Mouse (Mus musculus): ENCODE results near the gene Xndc1. TPM values are rescaled to one million over a fixed set of nuclear protein-coding genes. Genes with fewer than 3 reads are reported as not detected.

Gene Xndc1
- polyA plus RNA-seq, 1 experiment from 2014 or later: 45.4 TPM

GRCm38 (mm10) chr7:102109171-102109570, 43.9 kb downstream of the Xndc1 start, which contains the start of gene Art5:
Gene Art5, minus strand, starts transcription at chr7:102109489.
- WGBS: 75% methylated on average over 7 of the region's 7 CpGs
- Histone ChIP-seq H3K27ac (no peak within 1 kb of the TSS), H3K4me3 (no peak within 1 kb of the TSS), H3K9me3 (no peaks in the 10 kb centered on the region), H3K4me1 (peaks cover 4% of the 10 kb centered on the region; the same call in 1 of the 2 replicates), H3K27me3 (no peaks in the 10 kb centered on the region), H3K36me3 (no peaks in the 10 kb centered on the region), H3K9ac (no peak within 1 kb of the TSS), H3K4me2 (no peak within 1 kb of the TSS)
- ATAC-seq (ENCODE audit: insufficient number of reproducible peaks, insufficient read depth, low FRiP score, low TSS enrichment, low read depth): no peak

GRCm38 (mm10) chr7:102109746-102110145, 44.4 kb downstream of the Xndc1 start:
- H3K27me3 ChIP-seq: no peaks in the 10 kb centered on the region
- H3K36me3 ChIP-seq: no peaks in the 10 kb centered on the region
- H3K4me2 ChIP-seq: no peak overlapping the region
- H3K4me3 ChIP-seq: no peak overlapping the region
- WGBS: 87% methylated on average over 4 of the region's 4 CpGs
- H3K4me1 ChIP-seq: peaks cover 4% of the 10 kb centered on the region; the same call in 1 of the 2 replicates
- no peak overlapping the region for H3K9ac ChIP-seq
- no peak for ATAC-seq (ENCODE audit: insufficient number of reproducible peaks, insufficient read depth, low FRiP score, low TSS enrichment, low read depth)
- no peaks in the 10 kb centered on the region for H3K9me3 ChIP-seq
- H3K27ac ChIP-seq: no peak overlapping the region

GRCm38 (mm10) chr7:102113151-102113729, 47.9 kb downstream of the Xndc1 start:
- Histone ChIP-seq H3K27me3 (no peaks in the 10 kb centered on the region), H3K27ac (no peak overlapping the region), H3K4me3 (no peak overlapping the region), H3K9me3 (no peaks in the 10 kb centered on the region), H3K4me1 (no peaks in the 10 kb centered on the region), H3K9ac (no peak overlapping the region), H3K36me3 (peaks cover 2% of the 10 kb centered on the region), H3K4me2 (no peak overlapping the region)
- WGBS: 84% methylated on average over 45 of the region's 45 CpGs
- no peak for ATAC-seq (ENCODE audit: insufficient number of reproducible peaks, insufficient read depth, low FRiP score, low TSS enrichment, low read depth)

- no peak for ATAC-seq (ENCODE audit: insufficient number of reproducible peaks, insufficient read depth, low FRiP score, low TSS enrichment, low read depth)
- no peak within 1 kb of the TSS for H3K9ac ChIP-seq
- peaks cover 36% of the 10 kb centered on the region for H3K36me3 ChIP-seq
- H3K27ac ChIP-seq: no peak within 1 kb of the TSS
- no peaks in the 10 kb centered on the region for H3K4me1 ChIP-seq
- H3K4me2 ChIP-seq: no peak within 1 kb of the TSS
- H3K4me3 ChIP-seq: no peak within 1 kb of the TSS
- H3K9me3 ChIP-seq: no peaks in the 10 kb centered on the region
- WGBS: 47% methylated on average over 7 of the region's 7 CpGs
- no peaks in the 10 kb centered on the region for H3K27me3 ChIP-seq
Measured at GRCm38 (mm10) chr7:102116579-102117331, 51.4 kb downstream of the Xndc1 start, which contains the start of gene Chrna10. Gene Chrna10, minus strand, starts transcription at chr7:102116828.

GRCm38 (mm10) chr7:102117382-102117781, 52.1 kb downstream of the Xndc1 start:
- Histone ChIP-seq H3K4me3 (no peak overlapping the region), H3K36me3 (peaks cover 43% of the 10 kb centered on the region), H3K9me3 (no peaks in the 10 kb centered on the region), H3K9ac (no peak overlapping the region), H3K4me1 (no peaks in the 10 kb centered on the region), H3K4me2 (no peak overlapping the region), H3K27me3 (no peaks in the 10 kb centered on the region), H3K27ac (no peak overlapping the region)
- no peak for ATAC-seq (ENCODE audit: insufficient number of reproducible peaks, insufficient read depth, low FRiP score, low TSS enrichment, low read depth)
- 61% methylated on average over 6 of the region's 6 CpGs for WGBS

GRCm38 (mm10) chr7:102120326-102120725, 55.0 kb downstream of the Xndc1 start:
- H3K4me3 ChIP-seq: no peak overlapping the region
- H3K9me3 ChIP-seq: no peaks in the 10 kb centered on the region
- no peaks in the 10 kb centered on the region for H3K27me3 ChIP-seq
- no peak overlapping the region for H3K4me2 ChIP-seq
- no peak overlapping the region for H3K9ac ChIP-seq
- H3K36me3 ChIP-seq: peaks cover 72% of the 10 kb centered on the region
- 95% methylated on average over 10 of the region's 10 CpGs for WGBS
- H3K27ac ChIP-seq: no peak overlapping the region
- H3K4me1 ChIP-seq: no peaks in the 10 kb centered on the region
- ATAC-seq (ENCODE audit: insufficient number of reproducible peaks, insufficient read depth, low FRiP score, low TSS enrichment, low read depth): no peak

- no peak overlapping the region for H3K4me2 ChIP-seq
- H3K4me1 ChIP-seq: no peaks in the 10 kb centered on the region
- no peak overlapping the region for H3K27ac ChIP-seq
- ATAC-seq (ENCODE audit: insufficient number of reproducible peaks, insufficient read depth, low FRiP score, low TSS enrichment, low read depth): no peak
- 93% methylated on average over 4 of the region's 4 CpGs for WGBS
- peaks cover 81% of the 10 kb centered on the region for H3K36me3 ChIP-seq
- no peaks in the 10 kb centered on the region for H3K9me3 ChIP-seq
- no peaks in the 10 kb centered on the region for H3K27me3 ChIP-seq
- H3K4me3 ChIP-seq: no peak overlapping the region
- H3K9ac ChIP-seq: no peak overlapping the region
Measured at GRCm38 (mm10) chr7:102132395-102132794, 67.1 kb downstream of the Xndc1 start.

Other genes with a start within 250 kb of the Xndc1 start
- gene Phox2a, start 247.2 kb upstream of the Xndc1 start, polyA plus RNA-seq (2015; fragmentation: Nextera tagmentation; extraction: Ambion mirVana): 0.43 TPM in 1 of 2 replicates, not detected in the other
- gene Inppl1, start 227.3 kb upstream of the Xndc1 start, polyA plus RNA-seq (2015; fragmentation: Nextera tagmentation; extraction: Ambion mirVana): 44.6 and 44.8 TPM in 2 replicates
- 1.5 and 1.9 TPM in 2 replicates for gene Folr2, start 208.3 kb upstream of the Xndc1 start, polyA plus RNA-seq (2015; fragmentation: Nextera tagmentation; extraction: Ambion mirVana)
- gene Anapc15, start 201.8 kb upstream of the Xndc1 start, polyA plus RNA-seq (2015; fragmentation: Nextera tagmentation; extraction: Ambion mirVana): 70.3 and 73.4 TPM in 2 replicates
- 0.25 TPM in 1 of 2 replicates, not detected in the other for gene Folr1, start 194.7 kb upstream of the Xndc1 start, polyA plus RNA-seq (2015; fragmentation: Nextera tagmentation; extraction: Ambion mirVana)
- gene Lamtor1, start 159.6 kb upstream of the Xndc1 start, polyA plus RNA-seq (2015; fragmentation: Nextera tagmentation; extraction: Ambion mirVana): 157 and 168 TPM in 2 replicates
- gene Tomt, start 159.2 kb upstream of the Xndc1 start, polyA plus RNA-seq (2015; fragmentation: Nextera tagmentation; extraction: Ambion mirVana): 0.51 and 0.59 TPM in 2 replicates
- gene Lrrc51, start 131.6 kb upstream of the Xndc1 start, polyA plus RNA-seq (2015; fragmentation: Nextera tagmentation; extraction: Ambion mirVana): 7.3 and 8.3 TPM in 2 replicates
- 90.9 and 92.0 TPM in 2 replicates for gene Numa1, start 131.4 kb upstream of the Xndc1 start, polyA plus RNA-seq (2015; fragmentation: Nextera tagmentation; extraction: Ambion mirVana)
- 3.3 TPM in 2 replicates for gene Il18bp, start 46.8 kb upstream of the Xndc1 start, polyA plus RNA-seq (2015; fragmentation: Nextera tagmentation; extraction: Ambion mirVana)
- 31.2 and 33.3 TPM in 2 replicates for gene Rnf121, start within 50 bp of the Xndc1 start, polyA plus RNA-seq (2015; fragmentation: Nextera tagmentation; extraction: Ambion mirVana)
- gene Xntrpc, start 202 bp downstream of the Xndc1 start, polyA plus RNA-seq (2015; fragmentation: Nextera tagmentation; extraction: Ambion mirVana): 1.6 and 2.7 TPM in 2 replicates
- 0.56 TPM in 1 of 2 replicates, not detected in the other for gene Trpc2, start 17.6 kb downstream of the Xndc1 start, polyA plus RNA-seq (2015; fragmentation: Nextera tagmentation; extraction: Ambion mirVana)
- 1.4 and 2.0 TPM in 2 replicates for gene Art1, start 36.2 kb downstream of the Xndc1 start, polyA plus RNA-seq (2015; fragmentation: Nextera tagmentation; extraction: Ambion mirVana)
- 1.2 and 1.8 TPM in 2 replicates for gene Art5, start 44.0 kb downstream of the Xndc1 start, polyA plus RNA-seq (2015; fragmentation: Nextera tagmentation; extraction: Ambion mirVana)
- not detected in 2 replicates for gene Chrna10, start 51.3 kb downstream of the Xndc1 start, polyA plus RNA-seq (2015; fragmentation: Nextera tagmentation; extraction: Ambion mirVana)
- 37.1 and 38.7 TPM in 2 replicates for gene Nup98, start 144.7 kb downstream of the Xndc1 start, polyA plus RNA-seq (2015; fragmentation: Nextera tagmentation; extraction: Ambion mirVana)
- 93.5 and 98.9 TPM in 2 replicates for gene Pgap2, start 144.7 kb downstream of the Xndc1 start, polyA plus RNA-seq (2015; fragmentation: Nextera tagmentation; extraction: Ambion mirVana)
- 59.5 and 60.7 TPM in 2 replicates for gene Rhog, start 190.5 kb downstream of the Xndc1 start, polyA plus RNA-seq (2015; fragmentation: Nextera tagmentation; extraction: Ambion mirVana)
- gene Stim1, start 202.3 kb downstream of the Xndc1 start, polyA plus RNA-seq (2015; fragmentation: Nextera tagmentation; extraction: Ambion mirVana): 27.7 and 30.1 TPM in 2 replicates

Measured in embryonic facial prominence, embryonic 13.5 days (tissue).